Comparison of ENCODE assay signal across 8 mouse cellular contexts in genomic region chr3:51233918-51234751, GRCm38 (mm10). TPM values are rescaled to one million over a fixed set of nuclear protein-coding genes. Genes with fewer than 3 reads are reported as not detected.
DNase-seq lines count a peak whose midpoint lies in the region; ATAC-seq lines count a peak whose summit lies in the region.

No protein-coding gene starts in this region.

- peak overlapping the region; percentile 56 for H3K9ac ChIP-seq in heart, embryonic 14.5 days (ENCODE audit: low read length)
- H3K9ac ChIP-seq in liver, embryonic 12.5 days: peak overlapping the region; percentile 69; the same call in 1 of the 2 replicates
- H3K9ac ChIP-seq in stomach, embryonic 15.5 days: no peak overlapping the region

- WGBS in heart, embryonic 14.5 days: 23% methylated on average over 13 of the region's 13 CpGs
- WGBS in liver, embryonic 12.5 days (ENCODE audit: insufficient replicate concordance): 57% methylated on average over 13 of the region's 13 CpGs
- 25% methylated on average over 13 of the region's 13 CpGs for WGBS in stomach, embryonic 15.5 days

- peak overlapping the region; percentile 48 for H3K4me2 ChIP-seq in heart, embryonic 14.5 days (ENCODE audit: low read length)
- peak overlapping the region; percentile 30 for H3K4me2 ChIP-seq in liver, embryonic 12.5 days
- H3K4me2 ChIP-seq in stomach, embryonic 15.5 days: 0 out of 2 replicates have a peak overlapping the region, but pooled peaks have one; percentile 8

- H3K9me3 ChIP-seq in heart, embryonic 14.5 days (ENCODE audit: control insufficient read depth, low read length): no peaks in the 10 kb centered on the region
- H3K9me3 ChIP-seq in liver, embryonic 12.5 days (replicated peaks): no peaks in the 10 kb centered on the region
- H3K9me3 ChIP-seq in stomach, embryonic 15.5 days: no peaks in the 10 kb centered on the region

- H3K4me3 ChIP-seq in heart, embryonic 14.5 days (ENCODE audit: control insufficient read depth in 1 of 2, insufficient read depth in 1 of 2, low read depth in 1 of 2, low read length in 2 of 2): peak overlapping the region in 1 of 2 experiments; percentile 5; a peak in 1 of 4 replicates
- no peak overlapping the region for H3K4me3 ChIP-seq in liver, embryonic 12.5 days
- no peak overlapping the region for H3K4me3 ChIP-seq in stomach, embryonic 15.5 days (replicated peaks)

- peak; percentile 59 for ATAC-seq in heart, embryonic 14.5 days (ENCODE audit: insufficient number of reproducible peaks, insufficient read depth, low FRiP score, low read depth)
- no peak for ATAC-seq in liver, embryonic 12.5 days
- peak; percentile 73 for ATAC-seq in stomach, embryonic 15.5 days (ENCODE audit: insufficient read depth, low FRiP score, low read depth)

- peak overlapping the region; percentile 95 to 99 for H3K27ac ChIP-seq in heart, embryonic 14.5 days (replicated peaks in 1 of 2; ENCODE audit: control insufficient read depth in 1 of 2, insufficient read depth in 1 of 2, low read depth in 2 of 2, low read length in 2 of 2)
- peak overlapping the region; percentile 98 for H3K27ac ChIP-seq in liver, embryonic 12.5 days
- H3K27ac ChIP-seq in stomach, embryonic 15.5 days: peak overlapping the region; percentile 75

- H3K27me3 ChIP-seq in heart, embryonic 14.5 days (ENCODE audit: control insufficient read depth, insufficient read depth, low read length): no peaks in the 10 kb centered on the region
- no peaks in the 10 kb centered on the region for H3K27me3 ChIP-seq in liver, embryonic 12.5 days (replicated peaks)
- no peaks in the 10 kb centered on the region for H3K27me3 ChIP-seq in stomach, embryonic 15.5 days (replicated peaks)

- H3K4me1 ChIP-seq in heart, embryonic 14.5 days (ENCODE audit: control insufficient read depth in 2 of 2, insufficient read depth in 2 of 2, low read length in 2 of 2): peaks cover 16 to 41% of the 10 kb centered on the region in 2 experiments
- H3K4me1 ChIP-seq in liver, embryonic 12.5 days: peaks cover 91% of the 10 kb centered on the region
- H3K4me1 ChIP-seq in stomach, embryonic 15.5 days: peaks cover 15% of the 10 kb centered on the region

- peak; percentile 92 for DNase-seq in CD4-positive, CD25-positive, alpha-beta regulatory T cell, adult 2 months (ENCODE audit: low read depth, low spot score)
- peak; percentile 47 for DNase-seq in brain, embryonic 18.5 days (ENCODE audit: low read depth, low spot score)
- DNase-seq in fibroblast of lung, adult 2 months (ENCODE audit: low read depth): peak; percentile 62
- DNase-seq in kidney, postnatal 10 days: peak; percentile 91
- DNase-seq in neural tube, embryonic 10.5 days (ENCODE audit: extremely low spot score, low spot score): peak; percentile 89

- no peaks in the 10 kb centered on the region for H3K36me3 ChIP-seq in heart, embryonic 14.5 days (ENCODE audit: control insufficient read depth, insufficient read depth, low read length)
- peaks cover 60% of the 10 kb centered on the region for H3K36me3 ChIP-seq in liver, embryonic 12.5 days
- H3K36me3 ChIP-seq in stomach, embryonic 15.5 days: no peaks in the 10 kb centered on the region

RNA-seq across cellular contexts. Expression of gene Noct, which starts 9.9 kb away (rescaled TPM):
- 11.0 and 12.0 TPM in 2 replicates for polyA plus RNA-seq in heart, embryonic 14.5 days (2014; fragmentation: Nextera tagmentation; extraction: Ambion mirVana)
- 39.8 and 41.1 TPM in 2 replicates for polyA plus RNA-seq in liver, embryonic 12.5 days (2016; fragmentation: Nextera tagmentation; extraction: Ambion mirVana)
- 8.5 and 9.3 TPM in 2 replicates for polyA plus RNA-seq in stomach, embryonic 15.5 days (2015; fragmentation: Nextera tagmentation; extraction: Ambion mirVana)
